Mouse (Mus musculus) forebrain, embryonic 13.5 days (tissue): ENCODE data around the gene Agrp. TPM values are rescaled to one million over a fixed set of nuclear protein-coding genes. Genes with fewer than 3 reads are reported as not detected.
"Not testable (repeated sequence)": the region's sequence is repeated elsewhere in the genome, so short reads cannot be mapped to it uniquely, and the experiment has no call there.

ENCODE experiments used
- ATAC-seq: fragments of 200-750 bp; cut with Nextera tagmentation; 2 replicates; pipeline ENCODE4 v1.8.0; 2017
- H3K27ac ChIP-seq: fragments of 300-500 bp; sonication (generic); 2 replicates; pipeline ENCODE4 v1.5.1; 2015; ENCODE audit warnings: inconsistent platforms, mild to moderate bottlenecking, moderate library complexity
- H3K27me3 ChIP-seq: fragments of 300-500 bp; sonication (generic); 2 replicates; pipeline ENCODE4 v1.6.1; 2015; ENCODE audit warnings: mild to moderate bottlenecking, inconsistent platforms
- H3K36me3 ChIP-seq: fragments of 300-500 bp; sonication (generic); 2 replicates; pipeline ENCODE4 v1.6.1; 2015; ENCODE audit warnings: mild to moderate bottlenecking, inconsistent platforms; ENCODE audit not compliant: poor library complexity, severe bottlenecking
- H3K4me1 ChIP-seq: fragments of 300-500 bp; sonication (generic); 2 replicates; pipeline ENCODE4 v1.6.1; 2015; ENCODE audit warnings: inconsistent platforms
- H3K4me2 ChIP-seq: fragments of 300-500 bp; sonication (generic); 2 replicates; pipeline ENCODE4 v1.6.1; 2015; ENCODE audit warnings: inconsistent platforms, mild to moderate bottlenecking, moderate library complexity
- H3K4me3 ChIP-seq: fragments of 300-500 bp; sonication (generic); 2 replicates; pipeline ENCODE4 v1.5.1; 2015; ENCODE audit warnings: mild to moderate bottlenecking, inconsistent platforms
- H3K9ac ChIP-seq: fragments of 300-500 bp; sonication (generic); 2 replicates; pipeline ENCODE4 v1.6.1; 2015; ENCODE audit warnings: mild to moderate bottlenecking, inconsistent platforms
- H3K9me3 ChIP-seq: fragments of 300-500 bp; sonication (generic); replicated peaks from 2 replicates; pipeline ENCODE4 v1.6.1; 2016; ENCODE audit warnings: inconsistent platforms
- WGBS: fragments of 180-500 bp; shearing (Covaris S2); methylation state at CpG from one replicate; pipeline ENCODE4 v1.1.7; 2015; 5-methylcytosine and 5-hydroxymethylcytosine counted together
- polyA plus RNA-seq: library from polyadenylated mRNA; unstranded; fragments of >200 nt; fragmentation: Nextera tagmentation; extraction: Ambion mirVana; gene quantifications from 2 replicates; pipeline ENCODE4 v1.2.1, GENCODE M21; 2015

Gene Agrp
- polyA plus RNA-seq, 1 experiment from 2014 or later: 0.62 TPM

GRCm38 (mm10) chr8:105592431-105592830 is 44.8 kb downstream of the Agrp start:
- Histone ChIP-seq H3K4me3 (no peak overlapping the region), H3K4me1 (no peaks in the 10 kb centered on the region), H3K4me2 (no peak overlapping the region), H3K9me3 (no peaks in the 10 kb centered on the region), H3K27ac (no peak overlapping the region), H3K36me3 (no peaks in the 10 kb centered on the region), H3K27me3 (no peaks in the 10 kb centered on the region), H3K9ac (no peak overlapping the region)
- no peak for ATAC-seq
- WGBS: 90% methylated on average over 2 of the region's 2 CpGs

- 65% methylated on average over 3 of the region's 3 CpGs for WGBS
- ATAC-seq: no peak
- Histone ChIP-seq H3K4me3 (no peak overlapping the region), H3K27ac (no peak overlapping the region), H3K4me1 (no peaks in the 10 kb centered on the region), H3K9ac (no peak overlapping the region), H3K4me2 (no peak overlapping the region), H3K36me3 (no peaks in the 10 kb centered on the region), H3K9me3 (no peaks in the 10 kb centered on the region), H3K27me3 (no peaks in the 10 kb centered on the region)
Measured at GRCm38 (mm10) chr8:105579719-105580118, 57.5 kb downstream of the Agrp start.

DNA sequence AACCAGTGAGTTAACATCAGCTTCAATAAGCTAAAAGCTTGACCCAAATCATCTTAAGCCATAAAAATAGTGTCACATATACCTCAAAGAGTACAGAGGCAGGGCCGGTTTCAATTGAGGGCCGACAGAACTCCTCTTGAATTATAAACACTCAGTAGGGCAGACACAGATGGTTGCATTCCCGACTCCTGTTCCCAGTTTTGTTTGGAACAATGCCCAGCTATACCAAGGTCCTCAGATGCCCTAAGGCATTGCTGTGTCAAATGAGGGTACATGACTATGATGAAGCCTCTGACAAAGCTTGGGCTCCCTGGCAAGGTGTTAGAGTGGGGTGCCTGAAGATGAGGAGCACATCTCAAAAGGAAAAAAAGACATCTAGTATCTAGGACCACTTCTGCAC is 61.7 kb downstream of the Agrp start:
- H3K36me3 ChIP-seq: no peaks in the 10 kb centered on the region
- no peak overlapping the region for H3K4me2 ChIP-seq
- no peaks in the 10 kb centered on the region for H3K9me3 ChIP-seq
- H3K27me3 ChIP-seq: no peaks in the 10 kb centered on the region
- H3K4me3 ChIP-seq: no peak overlapping the region
- no peak overlapping the region for H3K9ac ChIP-seq
- no peaks in the 10 kb centered on the region for H3K4me1 ChIP-seq
- ATAC-seq: no peak
- 67% methylated on average over 3 of the region's 3 CpGs for WGBS
- H3K27ac ChIP-seq: no peak overlapping the region

- no peak overlapping the region for H3K9ac ChIP-seq
- no peaks in the 10 kb centered on the region for H3K9me3 ChIP-seq
- H3K27me3 ChIP-seq: no peaks in the 10 kb centered on the region
- no peak overlapping the region for H3K4me2 ChIP-seq
- WGBS: 45% methylated on average over 6 of the region's 6 CpGs
- H3K4me3 ChIP-seq: no peak overlapping the region
- no peak for ATAC-seq
- H3K4me1 ChIP-seq: no peaks in the 10 kb centered on the region
- H3K36me3 ChIP-seq: no peaks in the 10 kb centered on the region
- H3K27ac ChIP-seq: no peak overlapping the region
Measured at GRCm38 (mm10) chr8:105574741-105575140, 62.5 kb downstream of the Agrp start.

DNA sequence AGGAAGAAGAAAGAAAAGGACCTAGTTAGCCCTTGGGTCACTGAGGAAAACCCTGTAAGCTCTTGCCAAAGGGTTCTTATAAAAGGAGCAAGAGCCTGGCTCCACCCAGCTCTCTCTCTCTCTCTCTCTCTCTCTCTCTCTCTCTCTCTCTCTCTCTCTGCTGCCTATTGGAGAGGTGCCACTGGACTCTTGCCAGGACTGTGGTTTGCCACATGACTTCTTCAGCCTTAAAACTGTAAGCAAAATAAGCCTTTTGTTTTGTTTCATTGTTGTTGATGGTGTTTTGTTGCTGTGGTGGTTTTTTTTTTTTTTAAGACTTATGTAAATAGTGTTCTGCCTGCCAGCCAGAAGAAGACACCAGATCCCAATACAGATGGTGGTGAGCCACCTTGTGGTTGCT is 63.8 kb downstream of the Agrp start:
- Histone ChIP-seq H3K9me3 (no peaks in the 10 kb centered on the region), H3K27ac (no peak overlapping the region), H3K36me3 (no peaks in the 10 kb centered on the region), H3K4me1 (no peaks in the 10 kb centered on the region), H3K4me3 (no peak overlapping the region), H3K9ac (no peak overlapping the region), H3K4me2 (no peak overlapping the region), H3K27me3 (no peaks in the 10 kb centered on the region)
- no peak for ATAC-seq

GRCm38 (mm10) chr8:105571810-105572209 is 65.4 kb downstream of the Agrp start:
- Histone ChIP-seq H3K27ac (no peak overlapping the region), H3K36me3 (no peaks in the 10 kb centered on the region), H3K4me3 (no peak overlapping the region), H3K4me2 (no peak overlapping the region), H3K27me3 (no peaks in the 10 kb centered on the region; the same call in 1 of the 2 replicates), H3K4me1 (peaks cover 7% of the 10 kb centered on the region), H3K9me3 (no peaks in the 10 kb centered on the region), H3K9ac (no peak overlapping the region)
- ATAC-seq: no peak
- 93% methylated on average over 9 of the region's 9 CpGs for WGBS

- Histone ChIP-seq H3K9ac (peak overlapping the region; percentile 70), H3K4me2 (peak overlapping the region; percentile 90), H3K9me3 (no peaks in the 10 kb centered on the region), H3K27me3 (no peaks in the 10 kb centered on the region; the same call in 1 of the 2 replicates), H3K27ac (no peak overlapping the region), H3K4me1 (peaks cover 38% of the 10 kb centered on the region), H3K36me3 (no peaks in the 10 kb centered on the region; the same call in 1 of the 2 replicates), H3K4me3 (peak overlapping the region; percentile 87)
- 28% methylated on average over 27 of the region's 27 CpGs for WGBS
- ATAC-seq: no peak
Measured at GRCm38 (mm10) chr8:105566703-105567595, 70.2 kb downstream of the Agrp start.

DNA sequence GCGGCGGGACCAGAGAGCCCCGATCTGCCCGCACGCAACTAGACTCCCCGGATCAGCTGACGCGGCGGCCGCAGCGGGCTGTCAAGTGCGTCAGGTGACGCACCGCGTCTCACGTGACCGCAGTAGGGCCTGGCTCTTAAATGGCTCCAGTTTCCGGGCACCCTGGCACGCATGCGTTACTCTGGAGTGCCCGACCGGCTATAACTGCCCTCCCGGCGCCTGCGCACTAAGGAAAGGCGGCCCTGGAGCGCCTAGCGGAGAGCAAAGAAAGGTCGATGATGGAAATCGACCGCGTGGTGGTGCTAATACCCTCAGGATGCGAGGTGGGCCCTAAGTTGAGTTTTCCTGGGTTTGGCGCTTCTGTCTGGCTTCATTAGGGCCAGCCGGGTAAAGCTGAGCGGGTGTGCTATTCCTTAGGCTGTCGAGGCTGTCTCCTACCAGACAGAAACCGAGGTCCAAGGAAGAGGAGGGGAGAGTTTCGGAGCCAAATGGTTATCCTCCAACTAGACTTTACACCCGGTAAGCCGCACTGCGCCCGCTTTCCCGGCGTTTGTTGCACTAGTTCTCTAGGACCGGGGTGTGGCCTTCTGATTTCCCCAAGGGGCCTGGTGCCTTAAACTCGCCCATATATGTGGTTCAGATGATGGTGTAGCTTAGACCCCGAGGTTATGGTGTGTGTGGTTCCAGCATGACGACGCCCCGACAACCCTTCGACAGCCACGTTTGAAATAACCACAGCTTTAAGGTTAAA is 71.1 kb downstream of the Agrp start, which contains the start of gene Atp6v0d1:
TSS of gene Atp6v0d1 (minus strand) at position 96 of the 751 bp plus-strand sequence.
- Histone ChIP-seq H3K9me3 (no peaks in the 10 kb centered on the region), H3K9ac (peak within 1 kb of the TSS; percentile 90), H3K4me2 (peak within 1 kb of the TSS; percentile 90), H3K4me1 (peaks cover 38% of the 10 kb centered on the region), H3K27me3 (no peaks in the 10 kb centered on the region; the same call in 1 of the 2 replicates), H3K36me3 (no peaks in the 10 kb centered on the region; the same call in 1 of the 2 replicates), H3K27ac (peak within 1 kb of the TSS; percentile 81), H3K4me3 (peak within 1 kb of the TSS; percentile 87)
- peak; percentile 98 for ATAC-seq
- WGBS: 5% methylated on average over 53 of the region's 53 CpGs

- peak overlapping the region; percentile 90 for H3K4me2 ChIP-seq
- peak overlapping the region; percentile 87 for H3K4me3 ChIP-seq
- H3K9me3 ChIP-seq: no peaks in the 10 kb centered on the region
- peak overlapping the region; percentile 81 for H3K27ac ChIP-seq
- H3K27me3 ChIP-seq: no peaks in the 10 kb centered on the region; the same call in 1 of the 2 replicates
- peak overlapping the region; percentile 90 for H3K9ac ChIP-seq
- no peaks in the 10 kb centered on the region; the same call in 1 of the 2 replicates for H3K36me3 ChIP-seq
- 1% methylated on average over 31 of the region's 31 CpGs for WGBS
- ATAC-seq: peak; percentile 82
- peaks cover 38% of the 10 kb centered on the region for H3K4me1 ChIP-seq
Measured at GRCm38 (mm10) chr8:105565401-105565881, 71.8 kb downstream of the Agrp start.

- peak overlapping the region; percentile 90 for H3K4me2 ChIP-seq
- not testable (repeated sequence) for H3K27me3 ChIP-seq, H3K9me3 ChIP-seq, ATAC-seq, H3K36me3 ChIP-seq, H3K27ac ChIP-seq
- H3K4me3 ChIP-seq: peak overlapping the region; percentile 87
- peaks cover 38% of the 10 kb centered on the region for H3K4me1 ChIP-seq
- 87% methylated on average over 9 of the region's 9 CpGs for WGBS
- H3K9ac ChIP-seq: peak overlapping the region; percentile 90
Measured at GRCm38 (mm10) chr8:105564573-105565229, 72.5 kb downstream of the Agrp start.

DNA sequence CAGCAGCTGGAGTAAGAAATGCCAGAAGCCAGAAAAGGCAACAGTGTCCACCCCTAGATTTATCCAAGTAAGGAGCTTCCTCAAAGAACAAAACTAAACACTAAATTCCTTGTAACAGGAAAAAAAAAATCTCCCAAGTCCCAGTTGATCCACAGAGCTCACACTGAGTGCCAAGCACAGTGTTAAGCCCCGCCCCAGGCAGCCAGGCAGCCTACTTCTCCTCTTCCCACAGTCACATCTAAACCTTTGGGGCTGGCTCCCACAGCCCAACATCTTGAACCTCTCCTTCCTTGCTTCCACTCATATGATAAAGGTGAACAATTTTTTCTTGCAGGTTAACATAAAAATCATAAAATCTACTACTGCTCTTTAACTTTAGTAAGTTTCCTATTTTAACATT is 73.3 kb downstream of the Agrp start:
- no peak for ATAC-seq
- Histone ChIP-seq H3K27me3 (no peaks in the 10 kb centered on the region; the same call in 1 of the 2 replicates), H3K4me2 (no peak overlapping the region), H3K9ac (peak overlapping the region; percentile 23; the same call in 1 of the 2 replicates), H3K4me3 (no peak overlapping the region), H3K4me1 (peaks cover 38% of the 10 kb centered on the region), H3K27ac (no peak overlapping the region), H3K36me3 (no peaks in the 10 kb centered on the region; the same call in 1 of the 2 replicates), H3K9me3 (no peaks in the 10 kb centered on the region)
- 85% methylated on average over 1 of the region's 1 CpGs for WGBS
